Mouse (Mus musculus) E14TG2a.4 (cell line): ENCODE measurements at regions not wholly inside any gene's neighbourhood (a gene's known extent, or its start where the extent isn't known, plus 50 kb on each side); places are given as distances from the start of the nearest gene placed in this dataset.

Source experiments
- H3K27me3 ChIP-seq: 2 replicates; pipeline ENCODE4 v1.6.1; 2014; ENCODE audit warnings: low read length, control low read depth; ENCODE audit not compliant: insufficient read depth
- H3K36me3 ChIP-seq: 2 replicates; pipeline ENCODE4 v1.6.1; 2014; ENCODE audit warnings: low read length, control low read depth; ENCODE audit not compliant: insufficient read depth
- H3K4me1 ChIP-seq: replicated peaks from 2 replicates; pipeline ENCODE4 v1.6.1; 2014; ENCODE audit warnings: low read depth, low read length, control low read depth
- H3K4me3 ChIP-seq: replicated peaks from 2 replicates; pipeline ENCODE4 v1.5.1; 2014; ENCODE audit warnings: mild to moderate bottlenecking, low read length
- H3K9me3 ChIP-seq: 2 replicates; pipeline ENCODE4 v1.6.1; 2014; ENCODE audit warnings: low read length, control low read depth
- CTCF ChIP-seq: conservative IDR thresholded peaks from 2 replicates; pipeline ENCODE4 v1.5.1; 2014; ENCODE audit warnings: low read length
- NANOG ChIP-seq: IDR thresholded peaks from 2 replicates; pipeline ENCODE4 v1.6.1; 2014; ENCODE audit warnings: borderline replicate concordance, low read length, mixed read lengths
- POU5F1 ChIP-seq: IDR thresholded peaks from 2 replicates; pipeline ENCODE4 v1.6.1; 2014; ENCODE audit warnings: low read length, borderline replicate concordance

- Histone ChIP-seq H3K4me1 (no peaks in the 10 kb centered on the region), H3K27me3 (0 out of 2 replicates have a peak, but pooled peaks cover under 1% of the 10 kb centered on the region), H3K36me3 (no peaks in the 10 kb centered on the region), H3K4me3 (no peak overlapping the region), H3K9me3 (no peaks in the 10 kb centered on the region)
- TF ChIP-seq NANOG (no peak), CTCF (no peak), POU5F1 (no peak)
These were observed 256.2 kb upstream of the Erbb4 start for GRCm38 (mm10) chr1:69364069-69364468.

GRCm38 (mm10) chr1:69357548-69357947, 249.7 kb upstream of the Erbb4 start:
- H3K9me3 ChIP-seq: no peaks in the 10 kb centered on the region
- H3K4me1 ChIP-seq: no peaks in the 10 kb centered on the region
- H3K27me3 ChIP-seq: no peaks in the 10 kb centered on the region
- H3K36me3 ChIP-seq: no peaks in the 10 kb centered on the region
- TF ChIP-seq CTCF: no peak
- no peak for TF ChIP-seq POU5F1
- TF ChIP-seq NANOG: no peak
- no peak overlapping the region for H3K4me3 ChIP-seq

- Histone ChIP-seq H3K36me3 (no peaks in the 10 kb centered on the region), H3K9me3 (no peaks in the 10 kb centered on the region), H3K4me3 (no peak overlapping the region), H3K27me3 (no peaks in the 10 kb centered on the region), H3K4me1 (no peaks in the 10 kb centered on the region)
- no peak for TF ChIP-seq CTCF
- TF ChIP-seq NANOG: no peak
- no peak for TF ChIP-seq POU5F1
These were observed 242.6 kb upstream of the Erbb4 start for GRCm38 (mm10) chr1:69350417-69350816.

GRCm38 (mm10) chr1:69349826-69350225, 242.0 kb upstream of the Erbb4 start:
- H3K4me1 ChIP-seq: no peaks in the 10 kb centered on the region
- H3K36me3 ChIP-seq: no peaks in the 10 kb centered on the region
- no peak for TF ChIP-seq CTCF
- TF ChIP-seq POU5F1: no peak
- no peak for TF ChIP-seq NANOG
- no peaks in the 10 kb centered on the region for H3K9me3 ChIP-seq
- H3K27me3 ChIP-seq: no peaks in the 10 kb centered on the region
- no peak overlapping the region for H3K4me3 ChIP-seq

GRCm38 (mm10) chr1:69342100-69342499, 234.2 kb upstream of the Erbb4 start:
- peaks cover 5% of the 10 kb centered on the region for H3K9me3 ChIP-seq
- no peak for TF ChIP-seq CTCF
- no peak for TF ChIP-seq POU5F1
- no peak for TF ChIP-seq NANOG
- no peaks in the 10 kb centered on the region for H3K4me1 ChIP-seq
- no peaks in the 10 kb centered on the region for H3K36me3 ChIP-seq
- H3K4me3 ChIP-seq: no peak overlapping the region
- H3K27me3 ChIP-seq: no peaks in the 10 kb centered on the region

GRCm38 (mm10) chr1:69340481-69340880, 232.6 kb upstream of the Erbb4 start:
- Histone ChIP-seq H3K27me3 (no peaks in the 10 kb centered on the region), H3K9me3 (peaks cover 5% of the 10 kb centered on the region), H3K4me3 (no peak overlapping the region), H3K36me3 (no peaks in the 10 kb centered on the region), H3K4me1 (no peaks in the 10 kb centered on the region)
- TF ChIP-seq CTCF (no peak), NANOG (no peak)

GRCm38 (mm10) chr1:69331418-69332254, 223.8 kb upstream of the Erbb4 start:
- no peaks in the 10 kb centered on the region for H3K27me3 ChIP-seq
- H3K9me3 ChIP-seq: no peaks in the 10 kb centered on the region
- H3K4me1 ChIP-seq: no peaks in the 10 kb centered on the region
- no peaks in the 10 kb centered on the region for H3K36me3 ChIP-seq
- TF ChIP-seq CTCF: no peak
- TF ChIP-seq NANOG: no peak
- TF ChIP-seq POU5F1: no peak
- H3K4me3 ChIP-seq: no peak overlapping the region

GRCm38 (mm10) chr1:69329399-69329798, 221.5 kb upstream of the Erbb4 start:
- Histone ChIP-seq H3K27me3 (no peaks in the 10 kb centered on the region), H3K4me1 (no peaks in the 10 kb centered on the region), H3K36me3 (no peaks in the 10 kb centered on the region), H3K4me3 (no peak overlapping the region), H3K9me3 (no peaks in the 10 kb centered on the region)
- no peak for TF ChIP-seq NANOG
- no peak for TF ChIP-seq CTCF
- no peak for TF ChIP-seq POU5F1

- Histone ChIP-seq H3K27me3 (no peaks in the 10 kb centered on the region), H3K4me3 (no peak overlapping the region), H3K36me3 (no peaks in the 10 kb centered on the region), H3K4me1 (no peaks in the 10 kb centered on the region), H3K9me3 (no peaks in the 10 kb centered on the region)
- TF ChIP-seq POU5F1 (no peak), CTCF (no peak), NANOG (no peak)
These were observed 218.9 kb upstream of the Erbb4 start for GRCm38 (mm10) chr1:69326711-69327110.
